Mouse (Mus musculus) midbrain, embryonic 11.5 days (tissue): ENCODE measurements around the gene Krtap5-5. TPM values are rescaled to one million over a fixed set of nuclear protein-coding genes. Genes with fewer than 3 reads are reported as not detected.
"Not testable (repeated sequence)": the region's sequence is repeated elsewhere in the genome, so short reads cannot be mapped to it uniquely, and the experiment has no call there.

Experiments
- ATAC-seq: fragments of 200-750 bp; cut with Nextera tagmentation; 2 replicates; pipeline ENCODE4 v1.8.0; 2017; ENCODE audit warnings: moderate TSS enrichment, moderate library complexity; ENCODE audit not compliant: low FRiP score
- DNase-seq: peaks from one replicate; pipeline ENCODE4 v3.0.0; 2015; ENCODE audit warnings: low spot score; ENCODE audit errors: missing footprints
- H3K27ac ChIP-seq: fragments of 300-500 bp; sonication (generic); 2 replicates; pipeline ENCODE4 v1.5.1; 2014; ENCODE audit warnings: low read depth, low read length
- H3K27me3 ChIP-seq: fragments of 300-500 bp; sonication (generic); 2 replicates; pipeline ENCODE4 v1.6.1; 2014; ENCODE audit warnings: mild to moderate bottlenecking, low read length, moderate library complexity, mixed read lengths; ENCODE audit not compliant: control insufficient read depth, insufficient read depth
- H3K36me3 ChIP-seq: fragments of 300-500 bp; sonication (generic); 2 replicates; pipeline ENCODE4 v1.6.1; 2014; ENCODE audit warnings: mild to moderate bottlenecking, low read length, moderate library complexity, mixed read lengths; ENCODE audit not compliant: control insufficient read depth, insufficient read depth
- H3K4me1 ChIP-seq: fragments of 300-500 bp; sonication (generic); 2 replicates; pipeline ENCODE4 v1.6.1; 2014; ENCODE audit warnings: low read length; ENCODE audit not compliant: control insufficient read depth, insufficient read depth
- H3K4me2 ChIP-seq: fragments of 300-500 bp; sonication (generic); 2 replicates; pipeline ENCODE4 v1.6.1; 2014; ENCODE audit warnings: mild to moderate bottlenecking, moderate library complexity
- H3K4me3 ChIP-seq: fragments of 300-500 bp; sonication (generic); 2 replicates; pipeline ENCODE4 v1.5.1; 2014; ENCODE audit warnings: low read depth, low read length
- H3K9ac ChIP-seq: fragments of 300-500 bp; sonication (generic); 2 replicates; pipeline ENCODE4 v1.6.1; 2014; ENCODE audit warnings: low read length
- H3K9me3 ChIP-seq: fragments of 300-500 bp; sonication (generic); 2 replicates; pipeline ENCODE4 v1.6.1; 2016; ENCODE audit warnings: low read length; ENCODE audit not compliant: control insufficient read depth
- WGBS: fragments of 180-500 bp; shearing (Covaris S2); extraction: QIAGEN DNeasy Blood & Tissue Kit; methylation state at CpG from one replicate; pipeline ENCODE4 v1.1.7; 2014; 5-methylcytosine and 5-hydroxymethylcytosine counted together
- polyA plus RNA-seq: library from polyadenylated mRNA; unstranded; fragments of >200 nt; fragmentation: Nextera tagmentation; extraction: Ambion mirVana; gene quantifications from 2 replicates; pipeline ENCODE4 v1.2.1, GENCODE M21; 2014

Gene Krtap5-5
- polyA plus RNA-seq, 1 experiment from 2014 or later, result not detected

DNA sequence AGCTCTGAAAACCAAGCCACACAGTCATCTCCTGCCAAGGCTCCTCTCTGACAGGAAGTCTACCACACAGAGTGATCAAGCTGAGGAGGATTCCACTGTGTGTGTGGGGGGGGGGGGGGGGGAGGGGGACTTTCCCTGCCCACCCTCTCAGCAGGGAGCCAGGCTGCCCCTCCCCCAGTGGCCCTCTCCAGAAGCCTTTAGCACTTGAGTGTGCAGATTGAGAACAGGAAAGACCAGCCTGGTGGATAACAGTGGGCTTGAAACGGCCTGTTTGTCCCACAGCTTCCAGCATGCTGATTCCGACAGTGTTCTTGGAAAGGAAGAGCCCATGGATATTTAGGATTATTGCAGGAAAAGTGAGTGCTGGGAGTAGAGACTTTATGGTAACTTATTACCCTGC is 5.3 kb downstream of the Krtap5-5 start:
- WGBS, result 59% methylated on average over 2 of the region's 2 CpGs
- Histone ChIP-seq H3K9me3 (no peaks in the 10 kb centered on the region), H3K9ac (no peak overlapping the region), H3K4me1 (no peaks in the 10 kb centered on the region), H3K4me3 (no peak overlapping the region), H3K27ac (no peak overlapping the region), H3K27me3 (no peaks in the 10 kb centered on the region), H3K36me3 (no peaks in the 10 kb centered on the region), H3K4me2 (no peak overlapping the region)
- DNase-seq (no peak), ATAC-seq (no peak)

DNA sequence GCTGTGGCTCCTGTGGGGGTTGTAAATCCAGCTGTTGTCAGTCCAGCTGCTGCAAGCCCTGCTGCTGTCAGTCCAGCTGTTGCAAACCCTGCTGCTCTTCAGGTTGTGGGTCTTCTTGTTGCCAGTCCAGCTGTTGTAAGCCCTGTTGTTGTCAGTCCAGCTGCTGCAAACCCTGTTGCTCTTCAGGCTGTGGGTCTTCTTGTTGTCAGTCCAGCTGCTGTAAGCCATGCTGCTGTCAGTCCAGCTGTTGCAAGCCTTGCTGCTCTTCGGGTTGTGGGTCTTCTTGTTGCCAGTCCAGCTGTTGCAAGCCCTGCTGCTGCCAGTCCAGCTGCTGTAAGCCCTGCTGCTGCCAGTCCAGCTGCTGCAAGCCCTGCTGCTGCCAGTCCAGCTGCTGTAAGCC is 17.6 kb downstream of the Krtap5-5 start:
- WGBS, result 59% methylated on average over 1 of the region's 1 CpGs
- not testable (repeated sequence) for H3K27me3 ChIP-seq, H3K9me3 ChIP-seq, H3K4me2 ChIP-seq, H3K4me1 ChIP-seq, ATAC-seq, DNase-seq, H3K9ac ChIP-seq, H3K27ac ChIP-seq, H3K4me3 ChIP-seq, H3K36me3 ChIP-seq

DNA sequence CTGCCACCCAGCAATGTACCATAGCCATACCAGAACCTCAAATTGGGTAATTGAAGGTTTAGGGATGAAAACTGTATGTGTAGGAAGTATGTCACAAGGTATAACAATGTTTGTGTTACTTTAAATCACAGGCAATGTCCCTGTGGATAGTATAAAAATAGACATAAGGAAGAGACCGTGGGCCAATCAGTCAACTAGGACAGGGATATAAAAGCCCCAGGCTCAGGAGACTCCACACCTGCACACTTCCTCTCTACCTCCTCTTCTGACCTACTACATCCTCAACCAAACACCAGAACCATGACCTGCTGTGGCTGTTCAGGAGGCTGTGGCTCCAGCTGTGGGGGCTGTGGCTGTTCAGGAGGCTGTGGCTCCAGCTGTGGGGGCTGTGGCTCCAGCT is 18.2 kb downstream of the Krtap5-5 start, which contains the start of gene Gm7579:
Gene Gm7579 (plus strand): TSS at position 301 of the 400 bp plus-strand sequence.
- no peak within 1 kb of the TSS for H3K4me3 ChIP-seq
- no peaks in the 10 kb centered on the region for H3K27me3 ChIP-seq
- H3K9me3 ChIP-seq, result no peaks in the 10 kb centered on the region
- no peak within 1 kb of the TSS for H3K27ac ChIP-seq
- H3K4me2 ChIP-seq, result no peak within 1 kb of the TSS
- ATAC-seq (no peak), DNase-seq (no peak)
- 76% methylated on average over 1 of the region's 1 CpGs for WGBS
- no peaks in the 10 kb centered on the region for H3K4me1 ChIP-seq
- no peaks in the 10 kb centered on the region for H3K36me3 ChIP-seq
- no peak within 1 kb of the TSS for H3K9ac ChIP-seq

DNA sequence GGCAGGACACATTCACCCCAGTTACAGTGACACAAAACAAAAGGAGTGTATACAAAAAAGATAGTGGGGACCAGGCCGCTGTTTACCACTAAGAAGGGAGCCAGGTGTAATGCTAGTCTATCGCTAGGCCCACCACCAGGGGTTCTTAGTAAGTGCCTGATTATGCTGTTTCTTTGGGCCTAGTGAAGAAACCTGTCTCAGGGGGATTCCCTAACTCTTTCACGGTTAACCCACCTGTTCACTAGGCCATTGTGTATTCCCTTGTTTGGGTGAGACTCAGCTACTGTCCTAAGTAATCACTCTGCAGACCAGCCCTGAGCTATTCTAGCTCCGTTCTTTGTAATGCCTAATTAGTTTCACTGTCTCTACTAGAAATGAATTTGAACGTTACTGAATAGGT is 22.9 kb downstream of the Krtap5-5 start:
- H3K4me1 ChIP-seq, H3K4me3 ChIP-seq, H3K4me2 ChIP-seq, H3K27me3 ChIP-seq, H3K9ac ChIP-seq, H3K36me3 ChIP-seq, H3K27ac ChIP-seq, H3K9me3 ChIP-seq, ATAC-seq, DNase-seq: not testable (repeated sequence)
- 76% methylated on average over 5 of the region's 5 CpGs for WGBS

DNA sequence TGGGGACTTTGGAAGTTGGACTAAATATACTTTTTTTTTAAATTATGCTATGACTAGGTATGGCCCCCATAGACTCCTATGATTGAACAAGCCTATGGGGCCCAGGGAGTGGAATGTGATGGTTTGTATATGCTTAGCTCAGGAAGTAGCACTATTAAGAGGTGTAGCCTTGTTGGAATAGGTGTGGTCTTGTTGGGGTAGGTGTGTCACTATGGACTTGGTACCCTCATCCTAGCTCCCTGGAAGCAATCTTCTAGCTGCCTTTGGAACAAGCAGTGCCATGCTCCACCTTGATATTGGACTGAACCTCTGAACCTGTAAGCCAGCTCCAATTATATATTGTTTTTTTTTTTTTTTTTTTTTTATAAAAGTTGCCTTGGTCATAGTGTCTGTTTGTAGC is 24.3 kb downstream of the Krtap5-5 start:
- ATAC-seq (no peak), DNase-seq (no peak)
- H3K4me3 ChIP-seq, result no peak overlapping the region
- H3K27me3 ChIP-seq, result no peaks in the 10 kb centered on the region
- H3K9me3 ChIP-seq, result no peaks in the 10 kb centered on the region
- H3K4me2 ChIP-seq, result no peak overlapping the region
- H3K9ac ChIP-seq, result no peak overlapping the region
- H3K4me1 ChIP-seq, result no peaks in the 10 kb centered on the region
- H3K36me3 ChIP-seq, result no peaks in the 10 kb centered on the region
- no peak overlapping the region for H3K27ac ChIP-seq

DNA sequence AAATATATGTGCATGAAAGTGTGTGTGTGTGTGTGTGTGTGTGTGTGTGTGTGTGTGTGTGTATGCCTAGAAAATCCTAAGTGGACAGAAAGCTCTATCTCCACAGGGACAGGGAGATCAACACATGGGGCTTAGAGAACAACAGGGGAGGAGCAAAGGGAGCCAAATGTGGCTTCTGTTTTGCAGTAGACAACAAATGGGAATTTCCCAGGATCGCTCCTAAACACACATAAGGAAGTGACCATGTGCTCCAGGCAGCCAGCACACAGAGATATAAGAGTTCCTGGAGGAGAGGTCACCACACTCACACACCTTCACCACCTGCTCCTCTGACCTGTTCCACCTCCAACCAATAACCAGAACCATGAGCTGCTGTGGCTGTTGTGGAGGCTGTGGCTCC is 28.7 kb downstream of the Krtap5-5 start, which contains the start of gene Krtap5-3:
Gene Krtap5-3 (plus strand): TSS at position 301 of the 400 bp plus-strand sequence.
- H3K4me3 ChIP-seq, result no peak within 1 kb of the TSS
- WGBS, result 79% methylated on average over 1 of the region's 1 CpGs
- H3K4me1 ChIP-seq, result no peaks in the 10 kb centered on the region
- DNase-seq (no peak), ATAC-seq (no peak)
- H3K4me2 ChIP-seq, result no peak within 1 kb of the TSS
- H3K9me3 ChIP-seq, result no peaks in the 10 kb centered on the region
- H3K9ac ChIP-seq, result no peak within 1 kb of the TSS
- no peaks in the 10 kb centered on the region for H3K36me3 ChIP-seq
- no peaks in the 10 kb centered on the region for H3K27me3 ChIP-seq
- H3K27ac ChIP-seq, result no peak within 1 kb of the TSS

DNA sequence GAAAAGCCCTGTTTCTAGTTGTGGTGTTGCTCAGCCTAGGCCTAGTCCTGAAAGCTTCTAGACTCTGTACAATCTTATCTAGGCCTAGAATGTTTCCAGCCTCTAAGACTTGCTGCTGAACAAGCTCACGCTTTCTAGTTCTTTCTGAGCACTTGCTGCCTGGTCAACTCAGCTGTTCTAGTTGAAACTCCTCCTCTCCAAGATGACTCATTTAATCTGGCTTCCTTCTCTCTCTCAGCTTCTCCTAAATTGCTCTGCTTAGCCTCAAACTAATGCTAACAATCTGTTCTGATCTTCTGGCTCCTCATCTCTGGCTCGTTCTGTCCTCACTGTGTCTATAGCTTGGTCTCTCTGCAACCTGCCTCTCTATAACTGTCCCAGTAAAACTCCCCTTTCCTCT is 31.0 kb downstream of the Krtap5-5 start:
- Histone ChIP-seq H3K36me3 (no peaks in the 10 kb centered on the region), H3K4me3 (no peak overlapping the region), H3K4me1 (no peaks in the 10 kb centered on the region), H3K4me2 (no peak overlapping the region), H3K27me3 (no peaks in the 10 kb centered on the region), H3K27ac (no peak overlapping the region), H3K9me3 (no peaks in the 10 kb centered on the region), H3K9ac (no peak overlapping the region)
- no peak for DNase-seq
- WGBS, result 88% methylated on average over 2 of the region's 2 CpGs
- ATAC-seq, result no peak

DNA sequence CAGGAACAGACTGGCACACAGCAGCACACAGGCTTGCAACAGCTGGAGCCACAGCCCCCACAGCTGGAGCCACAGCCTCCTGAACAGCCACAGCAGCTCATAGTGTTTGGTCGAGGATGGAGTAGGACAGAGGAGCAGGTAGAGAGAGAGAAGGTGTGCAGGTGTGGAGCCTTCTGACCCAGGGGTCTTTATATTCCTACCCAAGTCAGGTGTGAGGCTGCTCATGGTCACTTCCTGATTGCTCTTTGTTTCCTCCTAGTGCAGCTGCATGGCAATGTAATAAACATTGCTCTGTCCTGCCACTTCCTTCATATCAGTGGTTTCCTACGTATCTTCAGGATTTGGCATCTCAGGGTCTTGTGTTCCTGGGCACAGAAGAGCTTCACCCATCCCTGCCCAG is 39.5 kb downstream of the Krtap5-5 start, which contains the start of gene Gm10153:
Gene Gm10153 (minus strand): TSS at position 101 of the 400 bp plus-strand sequence.
- WGBS, result 57% methylated on average over 2 of the region's 2 CpGs
- no peak for ATAC-seq

DNA sequence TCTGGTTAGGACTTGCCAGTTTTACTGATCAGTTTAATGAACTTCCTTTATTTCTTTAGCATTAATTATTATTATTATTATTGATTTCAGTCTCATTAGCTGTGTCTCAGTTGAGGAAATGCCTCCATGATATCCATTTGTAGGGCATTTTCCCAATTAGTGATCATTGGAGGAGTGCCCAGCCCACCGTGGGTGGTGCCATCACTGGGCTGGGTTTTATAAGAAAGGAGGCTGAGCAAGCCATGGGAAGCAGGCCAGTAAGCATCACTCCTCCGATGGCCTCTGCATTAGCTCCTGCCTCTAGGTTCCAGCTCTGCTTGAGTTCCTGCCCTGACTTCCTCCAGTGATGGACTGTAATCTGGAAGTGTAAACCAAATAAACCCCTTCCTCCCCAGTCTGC is 41.6 kb downstream of the Krtap5-5 start:
- H3K4me1 ChIP-seq, result no peaks in the 10 kb centered on the region
- no peak overlapping the region for H3K4me3 ChIP-seq
- DNase-seq (no peak), ATAC-seq (no peak)
- no peaks in the 10 kb centered on the region for H3K36me3 ChIP-seq
- no peaks in the 10 kb centered on the region for H3K9me3 ChIP-seq
- no peak overlapping the region for H3K9ac ChIP-seq
- 81% methylated on average over 2 of the region's 2 CpGs for WGBS
- H3K27ac ChIP-seq, result no peak overlapping the region
- H3K4me2 ChIP-seq, result no peak overlapping the region
- H3K27me3 ChIP-seq, result no peaks in the 10 kb centered on the region

More for the DNA sequence above, 39.5 kb downstream of the Krtap5-5 start, which contains the start of gene Gm10153:
- DNase-seq, result no peak
- Histone ChIP-seq H3K9ac (no peak within 1 kb of the TSS), H3K4me1 (no peaks in the 10 kb centered on the region), H3K36me3 (no peaks in the 10 kb centered on the region), H3K4me2 (no peak within 1 kb of the TSS), H3K9me3 (no peaks in the 10 kb centered on the region), H3K4me3 (no peak within 1 kb of the TSS), H3K27ac (no peak within 1 kb of the TSS), H3K27me3 (no peaks in the 10 kb centered on the region)

DNA sequence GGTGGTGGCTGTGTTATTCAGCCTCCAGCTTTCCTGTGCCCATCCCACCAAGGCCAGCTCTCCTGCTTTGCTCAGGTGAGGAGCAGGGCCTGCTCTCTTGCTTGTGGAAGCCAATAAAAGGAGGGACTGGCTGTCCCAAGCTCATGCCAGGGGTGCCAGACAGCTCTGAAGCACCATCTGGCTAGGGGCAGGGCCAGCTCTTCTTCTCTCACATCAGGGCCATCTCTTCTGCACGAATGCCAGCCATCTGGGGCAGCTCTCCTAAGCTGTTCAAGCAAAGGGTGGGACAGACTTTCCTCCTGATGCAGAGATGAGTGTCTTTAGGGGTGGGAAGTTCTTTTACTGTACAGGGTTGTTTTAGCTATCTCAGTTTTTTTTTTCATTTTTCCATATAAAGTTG is 48.8 kb downstream of the Krtap5-5 start:
- no peaks in the 10 kb centered on the region for H3K4me1 ChIP-seq
- ATAC-seq, result no peak
- no peak overlapping the region for H3K4me3 ChIP-seq
- H3K27ac ChIP-seq, result no peak overlapping the region
- no peak overlapping the region for H3K4me2 ChIP-seq
- WGBS, result 35% methylated on average over 1 of the region's 1 CpGs
- H3K9ac ChIP-seq, result no peak overlapping the region
- no peaks in the 10 kb centered on the region for H3K36me3 ChIP-seq
- no peaks in the 10 kb centered on the region for H3K9me3 ChIP-seq
- DNase-seq, result no peak
- H3K27me3 ChIP-seq, result no peaks in the 10 kb centered on the region
